Mouse (Mus musculus) lung, adult 2 months (tissue): Measurements from ENCODE around the gene Phf21a.

Experiments used
- CTCF ChIP-seq: fragments of 200-500 bp; IDR thresholded peaks from 2 replicates; pipeline ENCODE4 v1.5.1; 2011; ENCODE audit warnings: mild to moderate bottlenecking, low read length, control low read depth; ENCODE audit not compliant: insufficient read depth
- POLR2A ChIP-seq: fragments of 200-500 bp; IDR thresholded peaks from 2 replicates; pipeline ENCODE4 v1.6.1; 2011; ENCODE audit warnings: low read depth, mild to moderate bottlenecking, control low read depth, low read length, borderline replicate concordance; ENCODE audit errors: extremely low read depth

GRCm38 (mm10) chr2:92052754-92053153 is 40.2 kb upstream of the Phf21a start:
- TF ChIP-seq CTCF, result no peak
- TF ChIP-seq POLR2A, result no peak
